Mouse (Mus musculus): ENCODE data around the gene Oasl1. TPM values are rescaled to one million over a fixed set of nuclear protein-coding genes. Genes with fewer than 3 reads are reported as not detected.

The Oasl1 gene
- polyA plus RNA-seq, 1 experiment from 2014 or later = 0.10 TPM

DNA sequence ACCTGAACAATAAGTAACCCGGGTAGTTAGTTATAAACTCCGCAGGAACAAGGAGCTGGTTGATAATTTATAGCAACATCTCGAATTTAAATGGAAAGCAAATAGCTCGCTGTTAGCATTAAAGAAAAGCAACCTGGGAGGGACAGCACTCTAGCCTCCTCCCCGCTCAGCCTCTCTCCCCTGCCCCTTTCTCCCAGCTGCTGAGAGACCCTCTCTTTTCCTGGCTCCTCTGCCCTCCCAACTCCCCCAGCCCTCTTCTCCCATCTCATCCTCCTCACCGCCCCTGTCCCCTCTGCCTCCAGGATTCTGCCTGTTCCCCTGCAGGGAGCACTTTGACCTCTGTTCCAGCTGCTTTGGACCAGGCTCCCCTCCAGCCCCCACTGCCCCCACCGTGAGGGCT, 45.6 kb downstream of the Oasl1 start:
- ChIA-PET POLR2A (no interaction called here), CTCF (interaction anchor here (0.9 to 2.2 kb wide), 3 partner anchors 10 to 19 kb away, joined by 3 to 12 read pairs (median 3); no protein-coding TSS in a partner anchor)
- H3K27me3 ChIP-seq = no peaks in the 10 kb centered on the region
- DNase-seq (ENCODE audit: low read depth, low spot score) = no peak
- no peak for ATAC-seq
- in situ Hi-C loops (cut with MboI; ENCODE audit: low pct_unique_long_range_greater_than_20kb) = no loop called here
- TF ChIP-seq CTCF (IDR thresholded peaks at IDR 0.05) = no peak

DNA sequence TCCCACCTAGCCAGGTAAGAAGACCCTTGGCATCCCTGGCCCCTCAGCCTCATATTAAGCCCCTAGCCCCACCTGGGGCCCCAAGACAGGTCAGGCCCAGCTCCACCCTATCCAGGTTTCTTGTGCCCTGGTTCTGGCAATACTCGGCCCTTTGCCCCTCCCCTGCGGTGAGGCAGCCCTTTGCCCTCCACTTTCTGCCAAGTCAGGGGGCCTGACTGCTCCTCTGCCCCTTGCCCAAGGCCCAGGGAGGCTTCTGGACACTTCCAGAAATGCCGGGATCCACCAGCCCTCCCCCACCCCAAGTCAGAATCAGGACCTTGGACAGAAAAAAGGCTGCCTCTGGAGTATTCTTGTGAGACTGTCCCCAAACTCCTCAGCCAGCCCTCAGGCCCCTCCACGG, 46.0 kb downstream of the Oasl1 start:
- no peak for ATAC-seq

DNA sequence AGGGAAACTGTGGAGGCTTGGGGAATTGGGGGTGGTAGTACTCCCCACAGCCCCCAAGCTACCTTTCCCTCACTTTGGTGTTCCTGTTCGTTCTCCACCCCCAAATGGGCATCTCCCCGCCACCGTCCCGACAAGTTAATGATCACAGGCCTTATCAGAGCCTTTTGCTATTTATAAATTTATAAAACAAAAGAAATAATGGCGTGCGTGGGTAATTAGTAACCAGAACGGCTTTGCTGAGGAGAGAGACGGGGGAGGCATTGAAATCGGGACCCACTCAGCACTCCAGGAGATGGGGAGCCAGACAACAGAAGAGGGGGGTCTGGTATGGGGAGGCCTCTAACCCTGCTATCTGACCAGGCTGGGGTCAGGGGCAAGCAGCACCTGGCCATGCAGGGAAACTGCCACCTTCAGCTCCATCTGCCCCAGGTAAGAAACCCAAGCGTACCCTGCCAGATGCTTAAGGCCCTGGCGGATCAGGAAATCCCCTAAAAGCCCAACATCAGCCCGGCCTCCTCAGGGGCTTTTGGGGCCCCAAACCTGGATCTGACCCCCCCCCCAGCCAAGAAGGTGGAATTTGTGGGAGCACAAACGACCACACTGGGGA, 46.7 kb downstream of the Oasl1 start:
- in situ Hi-C loops (cut with MboI; ENCODE audit: low pct_unique_long_range_greater_than_20kb) = no loop called here
- POLR2A ChIA-PET = no interaction called here
- TF ChIP-seq CTCF (IDR thresholded peaks at IDR 0.05) = no peak
- CTCF ChIA-PET = interaction anchor here (2.2 kb wide), 1 partner anchor 9 kb away, joined by 12 read pairs; no protein-coding TSS in a partner anchor
- DNase-seq (ENCODE audit: low read depth, low spot score) (no peak), ATAC-seq (no peak)
- no peaks in the 10 kb centered on the region for H3K27me3 ChIP-seq

More for the DNA sequence above, 46.0 kb downstream of the Oasl1 start:
- in situ Hi-C loops (cut with MboI; ENCODE audit: low pct_unique_long_range_greater_than_20kb) = no loop called here
- no peak for DNase-seq (ENCODE audit: low read depth, low spot score)
- TF ChIP-seq CTCF (IDR thresholded peaks at IDR 0.05) = no peak
- POLR2A ChIA-PET = no interaction called here
- CTCF ChIA-PET = interaction anchor here (2.2 kb wide), 1 partner anchor 9 kb away, joined by 12 read pairs; no protein-coding TSS in a partner anchor
- no peaks in the 10 kb centered on the region for H3K27me3 ChIP-seq

DNA sequence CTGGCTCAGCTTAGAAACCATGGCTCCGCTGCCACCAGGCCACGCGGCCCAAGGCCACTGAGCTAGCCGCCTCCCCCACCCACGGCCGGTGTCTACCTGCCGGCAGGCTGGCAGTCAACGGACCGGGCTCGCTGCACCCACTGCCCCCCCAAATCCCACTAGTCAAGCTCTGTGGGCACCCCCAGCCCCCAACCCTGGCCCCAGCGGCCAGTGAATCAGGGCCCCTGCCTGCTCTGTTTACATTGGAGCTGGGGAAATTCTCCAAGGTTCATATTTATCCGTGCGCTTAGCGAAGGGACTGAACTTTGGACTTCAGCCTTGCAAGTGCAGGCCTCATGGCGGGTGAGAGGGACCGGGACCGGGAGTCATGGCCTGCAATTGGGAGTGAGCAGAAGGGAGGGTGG, 47.8 kb downstream of the Oasl1 start, which contains the start of gene Hnf1a:
Hnf1a (minus strand) TSS at position 271 of the 404 bp plus-strand sequence.
- ChIA-PET POLR2A (no interaction called here), CTCF (no interaction called here)
- ATAC-seq = no peak
- in situ Hi-C loops (cut with MboI; ENCODE audit: low pct_unique_long_range_greater_than_20kb) = no loop called here
- no peak for TF ChIP-seq CTCF (IDR thresholded peaks at IDR 0.05)
- no peaks in the 10 kb centered on the region for H3K27me3 ChIP-seq
- no peak for DNase-seq (ENCODE audit: low read depth, low spot score)

DNA sequence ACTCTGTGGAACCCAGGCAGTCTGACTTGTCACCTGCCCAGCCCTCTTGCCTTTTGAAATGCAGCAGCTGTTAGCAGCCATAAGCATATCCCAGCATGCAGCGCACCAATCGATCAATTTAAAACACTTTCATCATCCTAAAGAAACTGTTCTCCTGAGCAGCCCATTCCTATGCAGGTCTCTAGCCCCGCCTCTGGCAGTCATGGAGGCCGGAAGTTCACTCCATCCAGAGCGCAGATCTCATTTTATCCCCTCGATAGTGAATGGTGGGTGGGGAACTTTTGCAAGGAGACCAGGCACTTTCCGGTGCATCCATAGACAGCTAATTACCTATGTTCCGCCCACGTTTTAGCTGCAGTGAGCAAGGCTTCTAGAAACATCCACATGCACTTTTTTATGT, 49.2 kb downstream of the Oasl1 start:
- ChIA-PET POLR2A (no interaction called here), CTCF (no interaction called here)
- no peak for TF ChIP-seq CTCF (IDR thresholded peaks at IDR 0.05)
- no peak for DNase-seq (ENCODE audit: low read depth, low spot score)
- in situ Hi-C loops (cut with MboI; ENCODE audit: low pct_unique_long_range_greater_than_20kb) = no loop called here
- no peak for ATAC-seq
- no peaks in the 10 kb centered on the region for H3K27me3 ChIP-seq

DNA sequence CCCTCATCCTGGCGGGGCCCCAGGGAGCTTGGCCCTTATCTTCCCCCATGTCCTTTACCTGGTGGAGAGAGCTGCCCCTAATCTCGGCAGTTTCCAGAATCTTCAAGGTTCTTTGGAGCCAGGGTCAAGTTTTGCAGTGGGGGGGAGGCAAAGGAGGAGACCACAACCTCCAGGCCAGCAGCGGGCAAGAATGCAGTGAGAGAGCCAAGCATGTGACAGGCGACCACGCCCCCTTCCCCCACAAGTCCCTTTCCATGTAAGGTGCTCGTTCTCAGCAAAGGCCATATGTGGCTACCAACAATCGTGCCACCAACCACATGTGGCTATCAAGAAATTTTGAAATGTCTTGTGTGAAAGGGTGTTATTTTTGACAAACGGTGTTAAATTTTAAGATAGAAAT, 50.1 kb downstream of the Oasl1 start:
- POLR2A ChIA-PET = no interaction called here
- CTCF ChIA-PET = no interaction called here
- no peak for ATAC-seq
- no peak for TF ChIP-seq CTCF (IDR thresholded peaks at IDR 0.05)
- DNase-seq (ENCODE audit: low read depth, low spot score) = no peak
- in situ Hi-C loops (cut with MboI; ENCODE audit: low pct_unique_long_range_greater_than_20kb) = no loop called here
- no peaks in the 10 kb centered on the region for H3K27me3 ChIP-seq

DNA sequence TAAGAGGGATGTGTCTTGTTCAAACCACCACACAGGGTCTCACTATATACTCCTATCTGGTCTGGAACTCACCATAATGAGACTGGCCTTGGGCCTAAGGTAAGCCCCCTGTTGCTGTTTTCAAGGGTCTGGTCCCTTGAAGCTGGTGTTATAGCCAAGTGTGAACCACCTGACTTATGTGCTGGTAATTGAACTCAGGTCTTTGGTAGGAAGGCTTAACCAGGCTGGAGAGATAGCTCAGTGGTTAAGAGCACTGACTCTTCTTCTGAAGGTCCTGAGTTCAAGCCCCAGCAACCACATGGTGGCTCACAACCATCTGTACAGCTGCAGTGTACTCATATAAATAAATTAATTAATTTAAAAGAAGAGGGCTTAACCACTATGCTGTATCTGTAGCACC, 53.9 kb downstream of the Oasl1 start:
- ATAC-seq (no peak), DNase-seq (ENCODE audit: low read depth, low spot score) (no peak)
- CTCF ChIA-PET = interaction anchor here (1.2 to 3.9 kb wide), 3 partner anchors 10 to 142 kb away, joined by 3 to 36 read pairs (median 3); partner anchors contain the start of gene Acads
- H3K27me3 ChIP-seq = no peaks in the 10 kb centered on the region
- no peak for TF ChIP-seq CTCF (IDR thresholded peaks at IDR 0.05)
- POLR2A ChIA-PET = interaction anchor here (1.1 kb wide), 1 partner anchor 29 kb away, joined by 3 read pairs; no protein-coding TSS in a partner anchor
- in situ Hi-C loops (cut with MboI; ENCODE audit: low pct_unique_long_range_greater_than_20kb) = loop anchor here (5.0 kb wide), 2 partner anchors 100 to 260 kb away; partner anchors contain the start of gene Pop5

DNA sequence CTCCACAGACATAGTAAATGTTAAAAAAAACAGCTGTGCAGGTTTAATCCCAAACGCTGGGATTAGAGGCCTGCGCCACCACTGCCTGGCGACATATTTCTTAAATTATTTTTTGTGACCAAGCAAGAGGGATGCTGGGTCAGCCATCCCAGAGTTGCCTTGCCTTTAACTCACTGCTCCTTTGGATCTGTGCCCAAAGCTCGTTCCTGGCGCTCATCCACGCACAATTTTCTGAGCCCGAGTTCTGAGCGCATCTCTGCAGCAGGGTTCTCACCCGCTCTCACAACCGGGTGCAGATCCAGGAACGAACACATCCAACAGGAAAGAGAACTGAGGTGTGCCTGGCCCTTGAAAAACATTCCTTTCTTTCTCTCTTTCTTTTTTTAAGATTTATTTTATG, 55.4 kb downstream of the Oasl1 start:
- in situ Hi-C loops (cut with MboI; ENCODE audit: low pct_unique_long_range_greater_than_20kb) = loop anchor here (5.0 kb wide), 2 partner anchors 99 to 259 kb away; partner anchors contain the start of gene Pop5
- POLR2A ChIA-PET = interaction anchor here (0.9 kb wide), 1 partner anchor 132 kb away, joined by 4 read pairs; no protein-coding TSS in a partner anchor
- no peak for DNase-seq (ENCODE audit: low read depth, low spot score)
- TF ChIP-seq CTCF (IDR thresholded peaks at IDR 0.05) = no peak
- no peaks in the 10 kb centered on the region for H3K27me3 ChIP-seq
- CTCF ChIA-PET = interaction anchor here (0.7 to 3.9 kb wide), 35 partner anchors 10 to 291 kb away, joined by 3 to 36 read pairs (median 6); partner anchors contain the start of genes Acads, Gm10401 and Unc119b
- ATAC-seq = no peak

DNA sequence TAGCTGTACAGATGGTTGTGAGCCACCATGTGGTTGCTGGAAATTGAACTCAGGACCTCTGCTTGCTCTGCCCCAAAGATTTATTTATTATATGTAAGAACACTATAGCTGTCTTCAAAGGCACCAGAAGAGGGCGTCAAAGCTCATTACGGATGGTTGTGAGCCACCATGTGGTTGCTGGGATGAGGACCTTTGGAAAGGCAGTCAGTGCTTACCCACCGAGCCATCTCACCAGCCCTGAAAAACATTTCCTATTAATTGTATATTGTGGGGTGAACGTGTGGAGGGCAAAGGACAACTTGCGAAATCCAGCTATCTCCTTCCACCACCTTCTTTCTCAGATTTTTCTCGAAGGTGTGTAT, 55.8 kb downstream of the Oasl1 start:
- no peaks in the 10 kb centered on the region for H3K27me3 ChIP-seq
- no peak for DNase-seq (ENCODE audit: low read depth, low spot score)
- ATAC-seq = no peak
- TF ChIP-seq CTCF (IDR thresholded peaks at IDR 0.05) = no peak
- in situ Hi-C loops (cut with MboI; ENCODE audit: low pct_unique_long_range_greater_than_20kb) = loop anchor here (5.0 kb wide), 2 partner anchors 98 to 258 kb away; partner anchors contain the start of gene Pop5
- ChIA-PET CTCF (interaction anchor here (0.9 to 3.9 kb wide), 35 partner anchors 10 to 291 kb away, joined by 3 to 36 read pairs (median 6); partner anchors contain the start of genes Acads and Gm10401), POLR2A (interaction anchor here (0.5 to 0.9 kb wide), 3 partner anchors 18 to 293 kb away, joined by 3 to 4 read pairs (median 4); partner anchors contain the start of gene Rnf10)

DNA sequence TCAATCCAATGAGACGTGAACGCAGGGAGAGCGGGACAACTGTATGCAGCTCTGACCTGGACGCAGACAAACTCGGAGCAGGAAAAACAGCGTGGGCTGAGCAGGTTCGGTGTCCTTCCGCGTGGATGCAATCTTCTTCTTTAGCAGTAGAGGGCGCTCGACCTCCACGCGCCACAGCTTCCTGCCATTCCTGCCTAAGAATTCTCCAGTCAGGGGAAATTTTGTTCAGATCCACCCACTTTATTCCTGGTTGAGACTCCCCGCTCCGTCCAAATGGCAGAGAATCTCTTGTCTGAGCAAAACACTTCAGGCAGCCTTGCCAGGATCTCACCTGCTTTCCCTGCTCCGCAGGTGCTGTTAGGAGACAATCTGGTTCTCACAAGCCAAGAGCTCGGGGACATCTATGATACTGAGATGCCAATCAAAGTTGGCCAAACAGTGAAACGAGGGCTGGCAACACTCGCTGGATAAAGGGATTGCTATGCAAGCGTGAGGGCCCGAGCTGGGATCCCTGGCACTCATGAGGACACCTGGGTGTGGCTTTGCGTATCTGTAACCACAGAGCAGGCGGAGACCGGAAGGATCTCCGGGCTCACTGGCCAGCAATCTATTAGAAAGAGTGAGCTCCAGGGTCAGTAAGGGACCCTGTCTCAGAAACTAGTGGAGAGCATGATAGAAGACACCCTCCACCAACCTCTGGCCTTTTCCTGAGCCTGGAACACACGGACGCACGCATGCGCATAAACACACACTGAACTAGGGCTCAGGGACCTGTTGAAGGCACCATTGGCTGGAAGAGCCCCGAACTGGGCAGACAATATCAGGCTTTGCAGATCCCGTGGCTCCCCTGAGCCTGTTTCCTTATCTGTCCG, 56.4 kb downstream of the Oasl1 start:
- DNase-seq (ENCODE audit: low read depth, low spot score) (no peak), ATAC-seq (no peak)
- CTCF ChIA-PET = interaction anchor here (0.9 to 3.9 kb wide), 36 partner anchors 11 to 290 kb away, joined by 3 to 36 read pairs (median 6); partner anchors contain the start of genes Acads and Gm10401
- no peaks in the 10 kb centered on the region for H3K27me3 ChIP-seq
- in situ Hi-C loops (cut with MboI; ENCODE audit: low pct_unique_long_range_greater_than_20kb) = loop anchor here (5.0 kb wide), 2 partner anchors 98 to 258 kb away; partner anchors contain the start of gene Pop5
- POLR2A ChIA-PET = interaction anchor here (0.5 to 1.1 kb wide), 6 partner anchors 13 to 293 kb away, joined by 3 to 5 read pairs (median 4); partner anchors contain the start of genes Mlec and Rnf10
- TF ChIP-seq CTCF (IDR thresholded peaks at IDR 0.05) = peak; percentile 99

All from Patski (cell line).